Mouse (Mus musculus) small intestine, adult 2 months (tissue): ENCODE data around the gene Thrb.

Experiments used
- CTCF ChIP-seq: fragments of 200-500 bp; IDR thresholded peaks from 2 replicates; pipeline ENCODE4 v1.5.1; 2012; ENCODE audit warnings: low read depth, mild to moderate bottlenecking, control low read depth, inconsistent platforms, low read length, moderate library complexity, mixed read lengths; ENCODE audit not compliant: insufficient replicate concordance, insufficient read length; ENCODE audit errors: extremely low read depth
- POLR2A ChIP-seq: fragments of 200-500 bp; IDR thresholded peaks from 2 replicates; pipeline ENCODE4 v1.6.1; 2012; ENCODE audit warnings: low read depth, mild to moderate bottlenecking, control low read depth, inconsistent platforms, low read length, moderate library complexity

DNA sequence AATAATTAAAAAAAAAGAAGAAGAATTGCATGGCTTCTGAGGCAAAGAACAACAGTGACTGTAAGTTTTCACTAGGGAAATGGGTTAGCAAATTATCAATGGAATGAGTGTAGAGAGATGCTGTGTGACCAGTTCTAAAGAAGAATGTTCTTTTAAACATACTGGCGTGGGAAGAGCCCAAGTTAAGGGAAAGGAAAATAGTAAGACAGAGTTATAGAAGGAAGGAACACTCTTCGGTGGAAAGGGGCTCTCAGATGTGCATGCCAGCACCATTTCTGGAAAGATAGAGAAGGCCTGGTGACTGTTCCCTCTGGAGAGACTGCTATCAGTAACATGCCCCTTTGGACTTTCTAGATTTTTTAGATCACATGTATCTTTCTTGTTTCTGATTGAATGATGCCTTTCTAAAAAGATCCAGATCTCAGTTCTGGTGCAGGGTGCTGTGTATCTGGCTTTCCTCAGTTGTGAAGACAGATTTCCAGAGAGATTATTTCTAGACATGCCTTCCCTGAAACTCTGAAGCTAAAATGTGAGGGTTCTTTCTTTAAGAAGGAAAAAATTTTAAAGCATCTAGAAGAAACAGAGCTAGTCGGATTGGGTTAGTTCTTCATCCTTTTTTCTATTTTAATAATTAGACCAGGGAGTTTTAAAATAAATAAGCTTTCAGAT is 144.0 kb downstream of the Thrb start:
- TF ChIP-seq POLR2A (no peak), CTCF (no peak)
